8 mouse cellular contexts compared by ENCODE assay signal in the genomic region with DNA sequence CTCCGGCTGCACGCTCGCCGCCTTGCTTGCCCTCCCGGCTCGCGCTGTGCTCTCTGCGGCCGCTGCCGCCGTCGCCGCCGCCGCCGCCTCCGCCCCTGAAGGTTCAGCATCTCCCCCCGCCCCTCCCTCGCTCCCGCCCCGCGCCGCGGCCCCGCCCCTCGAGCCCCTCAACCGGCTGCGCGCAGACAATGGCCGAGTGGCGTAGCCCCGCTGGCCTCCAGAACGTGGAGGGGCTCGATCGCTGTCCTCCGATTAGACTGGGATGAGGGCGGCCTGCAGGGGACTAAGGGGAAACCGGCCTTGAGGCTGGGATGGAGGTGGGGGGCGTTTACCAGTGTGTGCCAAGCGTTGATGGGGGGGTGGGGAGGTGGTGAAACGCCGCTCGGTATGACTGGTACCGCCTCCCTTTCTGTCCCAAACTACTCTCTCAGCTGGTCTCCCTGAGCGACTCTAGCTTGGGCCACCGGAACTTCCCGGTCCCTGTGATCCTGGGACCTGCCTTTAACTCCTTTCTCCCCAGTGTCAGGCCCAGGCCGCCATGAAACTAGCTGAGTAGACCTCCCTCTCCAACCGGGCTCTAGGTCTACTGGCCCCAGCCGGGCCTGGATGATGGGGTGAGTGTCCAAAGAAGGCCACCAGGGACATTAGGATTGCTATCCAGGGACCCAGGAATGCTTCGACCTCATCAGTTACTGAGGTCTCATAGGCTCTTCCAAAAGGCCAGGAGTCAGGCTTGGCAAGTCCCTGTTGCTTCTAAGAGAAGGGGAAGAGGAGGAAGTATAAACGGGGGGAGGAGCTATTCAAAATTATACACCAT. TPM values are rescaled to one million over a fixed set of nuclear protein-coding genes. Genes with fewer than 3 reads are reported as not detected.
DNase-seq lines count a peak whose midpoint lies in the region; ATAC-seq and TF ChIP-seq lines count a peak whose summit lies in the region.

A gene (minus strand): TSS at position 480 of the 817 bp plus-strand sequence.

- peak within 1 kb of the TSS; percentile 97 for H3K4me3 ChIP-seq in cortical plate, adult 2 months (ENCODE audit: insufficient read depth, low read length)
- H3K4me3 ChIP-seq in kidney, adult 2 months (ENCODE audit: insufficient read depth, low read depth, low read length) = peak within 1 kb of the TSS; percentile 91
- H3K4me3 ChIP-seq in liver, embryonic 14.5 days (ENCODE audit: insufficient read depth in 1 of 2, low read depth in 2 of 2, low read length in 2 of 2) = peak within 1 kb of the TSS; percentile 51 to 56
- peak within 1 kb of the TSS; percentile 95 for H3K4me3 ChIP-seq in neural tube, embryonic 13.5 days

- peak within 1 kb of the TSS; percentile 27 for H3K9ac ChIP-seq in liver, embryonic 14.5 days (replicated peaks)
- H3K9ac ChIP-seq in neural tube, embryonic 13.5 days = peak within 1 kb of the TSS; percentile 97

- no peak for ATAC-seq in liver, embryonic 14.5 days (ENCODE audit: insufficient read depth)
- ATAC-seq in neural tube, embryonic 13.5 days (ENCODE audit: low read depth) = peak; percentile 62

- H3K36me3 ChIP-seq in kidney, adult 2 months (ENCODE audit: control insufficient read depth, insufficient read depth, low read length) = no peaks in the 10 kb centered on the region
- no peaks in the 10 kb centered on the region for H3K36me3 ChIP-seq in liver, embryonic 14.5 days (replicated peaks; ENCODE audit: control insufficient read depth, insufficient read depth, low read depth)
- H3K36me3 ChIP-seq in neural tube, embryonic 13.5 days = peaks cover 15% of the 10 kb centered on the region

- H3K4me2 ChIP-seq in liver, embryonic 14.5 days (ENCODE audit: low read depth) = peak within 1 kb of the TSS; percentile 83
- peak within 1 kb of the TSS; percentile 78 for H3K4me2 ChIP-seq in neural tube, embryonic 13.5 days

- no peaks in the 10 kb centered on the region for H3K27me3 ChIP-seq in kidney, adult 2 months (replicated peaks; ENCODE audit: control insufficient read depth, insufficient read depth, low read length)
- peaks cover 6% of the 10 kb centered on the region; the same call in 1 of the 2 replicates for H3K27me3 ChIP-seq in liver, embryonic 14.5 days (ENCODE audit: control insufficient read depth, insufficient read depth, low read length)
- H3K27me3 ChIP-seq in neural tube, embryonic 13.5 days = no peaks in the 10 kb centered on the region

- H3K4me1 ChIP-seq in cortical plate, adult 2 months (ENCODE audit: control insufficient read depth, insufficient read depth, low read length) = peaks cover 7% of the 10 kb centered on the region; the same call in 1 of the 2 replicates
- peaks cover 8% of the 10 kb centered on the region for H3K4me1 ChIP-seq in kidney, adult 2 months (ENCODE audit: control insufficient read depth, insufficient read depth, low read length)
- H3K4me1 ChIP-seq in liver, embryonic 14.5 days (replicated peaks; ENCODE audit: control insufficient read depth in 2 of 2, insufficient read depth in 2 of 2, low read length in 1 of 2) = peaks cover 6 to 9% of the 10 kb centered on the region in 2 experiments
- H3K4me1 ChIP-seq in neural tube, embryonic 13.5 days (replicated peaks) = peaks cover 60% of the 10 kb centered on the region

- no peak for TF ChIP-seq EP300 in liver, embryonic 14.5 days (IDR thresholded peaks at IDR 0.05; ENCODE audit: low read depth)

- TF ChIP-seq POLR2A in cortical plate, adult 2 months (IDR thresholded peaks at IDR 0.05; ENCODE audit: extremely low read depth, insufficient read depth, low read length) = peak; percentile 38; the same call in 1 of the 2 replicates
- TF ChIP-seq POLR2A in kidney, adult 2 months (IDR thresholded peaks at IDR 0.05; ENCODE audit: low read depth, low read length) = no peak

- no peak for TF ChIP-seq CTCF in cortical plate, adult 2 months (IDR thresholded peaks at IDR 0.05; ENCODE audit: extremely low read depth, insufficient read depth, low read length)
- TF ChIP-seq CTCF in kidney, adult 2 months (conservative IDR thresholded peaks at IDR 0.05; ENCODE audit: insufficient read depth, insufficient read length, low read depth, low read length) = no peak
- no peak for TF ChIP-seq CTCF in liver, embryonic 14.5 days (IDR thresholded peaks at IDR 0.05; ENCODE audit: low read depth)

- DNase-seq in spleen, adult 18-20 months = peak; percentile 45 to 63
- no peak for DNase-seq in spleen, adult 12 weeks (ENCODE audit: low spot score)
- DNase-seq in heart, adult 18-20 months = peak; percentile 69 to 76
- DNase-seq in kidney, adult 2 months = peak; percentile 68
- DNase-seq in liver, embryonic 14.5 days (ENCODE audit: low read depth in 3 of 3, low spot score in 3 of 3) = no peak
- peak; percentile 77 to 79 for DNase-seq in thymus, postnatal 36 days

- no peaks in the 10 kb centered on the region for H3K9me3 ChIP-seq in liver, embryonic 14.5 days (ENCODE audit: control insufficient read depth, low read length)
- H3K9me3 ChIP-seq in neural tube, embryonic 13.5 days = no peaks in the 10 kb centered on the region

- 3% methylated on average over 39 of the region's 52 CpGs for WGBS in kidney, adult 2 months
- WGBS in liver, embryonic 14.5 days (ENCODE audit: insufficient replicate concordance) = 2% methylated on average over 52 of the region's 52 CpGs
- 1% methylated on average over 51 of the region's 52 CpGs for WGBS in neural tube, embryonic 13.5 days

- peak within 1 kb of the TSS; percentile 97 for H3K27ac ChIP-seq in cortical plate, adult 2 months (ENCODE audit: insufficient read depth, low read length)
- H3K27ac ChIP-seq in kidney, adult 2 months (ENCODE audit: insufficient read depth, low read depth, low read length) = peak within 1 kb of the TSS; percentile 91
- H3K27ac ChIP-seq in liver, embryonic 14.5 days = no peak within 1 kb of the TSS
- H3K27ac ChIP-seq in neural tube, embryonic 13.5 days (replicated peaks) = peak within 1 kb of the TSS; percentile 98

RNA-seq across cellular contexts. Expression of the gene that starts here (rescaled TPM):
- polyA plus RNA-seq in cortical plate, adult 2 months (2012; rRNA removed) = 114 and 117 TPM in 2 replicates
- 1 to 10 TPM; 5.1 to 5.9 TPM for total RNA-seq in heart, adult 18-20 months (2021)
- polyA plus RNA-seq in kidney, adult 2 months (2012; rRNA removed) = 6.1 and 7.6 TPM in 2 replicates
- 0.38 and 0.60 TPM in 2 replicates for polyA plus RNA-seq in liver, embryonic 14.5 days (2012; rRNA removed)
- polyA plus RNA-seq in liver, embryonic 14.5 days (2014; fragmentation: Nextera tagmentation; extraction: Ambion mirVana) = 0.21 TPM in 1 of 2 replicates, not detected in the other
- 50.0 and 52.1 TPM in 2 replicates for polyA plus RNA-seq in neural tube, embryonic 13.5 days (2015; fragmentation: Nextera tagmentation; extraction: Ambion mirVana)

Comparison
In these comparisons a context has a peak if more than half of its experiments do, and no peak if none do; other contexts are left out.
1. DNase-seq: peak in spleen, adult 18-20 months (2 of 2), heart, adult 18-20 months (2 of 2), kidney, adult 2 months (single experiment) and thymus, postnatal 36 days (2 of 2); none in spleen, adult 12 weeks (single experiment) and liver, embryonic 14.5 days (0 of 3).
2. Peak in every context shown above with its lines, with median percentiles within 50 percentile points of each other: H3K4me3 ChIP-seq.